Mouse (Mus musculus): ENCODE measurements at regions not wholly inside any gene's neighbourhood (a gene's known extent, or its start where the extent isn't known, plus 50 kb on each side); places are given as distances from the start of the nearest gene placed in this dataset.
A peak's percentile ranks its signal among the peaks of the same experiment; 100 is the strongest.
"Not testable (repeated sequence)": the region's sequence is repeated elsewhere in the genome, so short reads cannot be mapped to it uniquely, and the experiment has no call there.

DNA sequence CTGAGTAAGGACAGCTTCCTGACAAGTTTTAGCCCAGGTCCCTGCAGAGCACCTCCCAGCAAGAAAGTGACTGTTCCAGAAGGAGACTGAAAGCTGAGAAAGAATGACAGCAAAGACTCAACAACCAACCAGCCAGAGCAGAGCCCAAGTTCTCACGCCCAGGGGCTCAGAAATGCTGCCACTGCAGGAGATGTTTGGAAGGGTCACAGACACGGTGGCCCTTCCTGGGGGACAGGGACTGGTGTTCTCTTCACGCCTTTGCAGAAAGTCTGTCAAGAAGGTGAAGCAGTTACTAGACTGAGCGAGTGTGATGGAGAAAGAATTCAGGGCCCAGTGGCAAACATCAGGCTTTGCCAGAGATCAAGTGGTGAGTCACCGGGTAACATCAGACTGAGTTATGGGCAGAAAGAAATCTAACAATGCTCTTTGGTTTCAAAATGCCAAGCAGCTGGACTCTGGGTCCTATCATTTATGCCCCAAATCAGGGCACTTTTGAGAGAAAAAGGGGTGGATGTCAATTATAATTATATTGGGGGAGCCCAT, 154.2 kb upstream of the Hes1 start:
- no peak for DNase-seq (ENCODE audit: low spot score)

DNA sequence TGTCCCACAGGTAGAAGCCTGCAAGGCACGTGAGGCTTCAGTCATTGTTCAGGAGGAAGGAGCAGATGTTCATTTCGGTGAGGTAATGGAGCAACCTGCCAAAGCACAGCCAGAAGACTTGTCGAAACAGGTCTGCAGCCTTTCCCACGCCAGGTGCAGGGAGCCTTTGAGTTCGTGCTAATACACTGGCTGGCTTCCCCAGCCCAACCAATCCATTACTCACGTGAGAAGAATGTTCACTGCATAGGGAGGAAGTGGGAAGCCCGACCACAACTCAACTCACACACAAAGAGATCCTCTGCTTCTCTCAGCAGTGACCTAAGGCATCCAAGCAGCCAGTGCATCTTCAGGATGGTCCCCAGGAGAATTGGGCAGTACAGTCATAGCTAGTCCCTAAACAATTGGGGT, 153.0 kb upstream of the Hes1 start:
- no peak for DNase-seq (ENCODE audit: low spot score)

DNA sequence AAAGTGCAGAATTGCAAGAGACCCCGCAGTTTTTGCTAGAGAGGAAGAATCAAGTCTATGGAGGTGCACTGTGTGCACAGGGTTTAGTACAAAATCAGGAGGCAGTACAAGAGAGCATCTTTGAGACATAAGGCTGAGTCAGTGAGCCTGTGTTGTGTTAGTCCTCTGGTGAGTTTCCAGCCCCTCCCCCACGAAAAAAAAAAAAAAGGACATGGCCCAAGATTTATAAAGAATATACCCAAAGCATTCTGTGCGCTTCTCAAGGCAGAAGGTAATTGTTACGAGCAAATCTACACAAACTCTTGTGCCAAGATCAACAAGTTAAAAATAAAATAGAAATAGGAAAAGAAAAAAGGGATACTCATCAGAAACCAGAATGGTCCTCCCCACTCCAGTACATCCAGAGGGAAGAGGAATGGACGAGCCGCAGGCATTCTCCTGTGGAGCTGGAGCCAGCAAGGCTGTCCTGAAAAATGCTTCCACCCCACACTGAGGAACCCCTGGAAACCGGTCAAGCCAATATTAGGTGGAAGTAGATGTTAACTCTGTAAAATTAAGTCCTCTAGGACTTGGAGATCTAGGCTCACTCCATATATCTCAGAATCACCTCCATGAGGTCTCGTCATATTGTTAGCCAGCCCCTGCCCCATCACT, 150.7 kb upstream of the Hes1 start:
- no peak for DNase-seq (ENCODE audit: low spot score)

DNA sequence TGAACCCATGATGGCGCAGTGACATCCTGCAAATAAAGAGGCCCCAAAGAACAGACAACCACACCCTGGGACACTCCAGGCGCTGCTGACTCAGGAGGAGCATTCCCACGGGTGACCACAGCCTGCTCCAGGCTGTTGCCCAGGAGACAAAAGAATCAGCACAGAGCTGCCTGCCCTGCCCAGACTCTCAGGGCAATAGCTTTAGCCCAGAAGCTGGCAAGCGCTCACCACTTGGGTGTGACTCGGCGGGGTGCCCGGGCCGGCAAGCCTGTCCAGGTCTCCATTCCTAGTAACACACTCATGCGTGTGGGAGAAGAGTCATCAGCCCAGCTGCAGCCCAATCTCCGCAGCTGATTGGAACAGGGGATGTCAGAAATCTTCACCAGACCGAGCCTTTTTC, 148.8 kb upstream of the Hes1 start:
- DNase-seq (ENCODE audit: low spot score): peak; percentile 94

DNA sequence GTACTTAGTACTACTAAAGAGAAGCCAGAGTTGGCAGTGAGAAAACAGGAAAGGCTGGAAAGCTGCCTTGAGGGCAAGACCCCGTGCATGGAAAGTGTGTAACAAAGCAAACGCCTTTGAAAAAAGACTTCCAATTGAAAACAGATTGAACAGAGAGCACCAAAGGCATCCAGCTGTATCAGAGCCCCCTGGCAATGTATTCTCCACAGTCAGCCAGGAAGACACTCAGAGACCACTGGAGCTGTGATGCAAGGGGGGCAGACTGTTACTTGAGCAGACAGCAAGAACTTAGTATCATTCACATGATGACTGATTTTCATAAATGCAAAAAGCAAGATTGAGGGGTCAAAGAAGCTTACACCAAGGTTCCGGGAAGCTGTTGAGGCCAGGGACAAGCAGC, 146.2 kb upstream of the Hes1 start:
- DNase-seq (ENCODE audit: low spot score): no peak

DNA sequence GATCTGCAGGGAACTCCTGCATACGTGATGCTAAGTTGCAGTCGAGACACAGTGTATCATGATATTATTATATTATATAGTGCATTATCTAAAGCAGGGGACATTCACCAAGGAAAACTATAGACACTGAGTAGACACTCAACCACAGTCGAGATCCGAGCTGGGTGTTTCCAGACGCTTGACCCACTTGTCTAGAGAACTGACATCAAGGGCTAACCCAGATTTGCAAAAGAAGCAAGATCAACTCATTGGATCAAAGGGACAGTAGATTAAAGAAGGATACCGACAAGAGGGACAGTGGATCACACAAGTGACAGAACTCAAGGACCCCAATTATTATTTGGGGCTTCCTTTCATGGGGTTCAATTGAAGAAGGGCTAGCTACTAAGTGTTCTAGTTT, 145.8 kb upstream of the Hes1 start:
- no peak for DNase-seq (ENCODE audit: low spot score)

DNA sequence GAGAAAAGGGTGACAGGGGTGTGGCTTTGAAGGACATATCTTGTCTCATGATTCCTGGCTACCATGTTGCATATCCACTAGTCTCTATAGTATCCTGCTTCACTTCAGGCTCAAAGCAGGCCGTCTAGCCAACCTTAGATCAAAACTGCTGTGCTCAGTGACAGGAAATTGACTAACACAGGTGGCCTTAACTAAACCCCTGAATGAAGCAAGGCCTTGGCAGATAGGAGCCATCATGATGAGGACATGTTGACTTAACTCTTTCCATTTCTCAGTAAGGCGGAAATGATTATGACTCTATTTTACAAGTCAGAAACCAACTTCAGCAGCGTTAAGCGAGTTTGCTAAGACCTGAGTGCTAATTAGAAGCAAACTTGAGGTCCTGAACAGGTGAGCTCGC, 143.2 kb upstream of the Hes1 start:
- no peak for DNase-seq (ENCODE audit: low spot score)

DNA sequence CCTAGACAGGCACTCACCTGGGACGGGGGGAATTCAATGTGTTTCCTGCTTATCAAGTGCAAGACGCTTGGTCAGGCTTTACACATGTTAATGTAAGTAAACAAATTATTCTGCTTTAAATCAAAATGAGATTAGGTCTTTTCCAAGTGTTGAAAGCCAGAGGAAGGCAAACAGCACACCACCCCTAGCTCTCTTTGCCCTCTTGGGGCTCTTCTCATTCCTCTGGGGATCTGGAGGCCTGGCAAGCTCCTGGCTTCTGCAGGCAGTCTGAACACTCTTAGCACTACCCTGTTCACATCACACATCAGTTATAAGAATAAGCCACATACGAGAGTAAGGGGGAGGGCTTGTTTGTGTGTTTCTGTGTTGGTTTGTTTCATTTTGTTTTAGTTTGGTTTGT, 142.8 kb upstream of the Hes1 start:
- no peak for DNase-seq (ENCODE audit: low spot score)

DNA sequence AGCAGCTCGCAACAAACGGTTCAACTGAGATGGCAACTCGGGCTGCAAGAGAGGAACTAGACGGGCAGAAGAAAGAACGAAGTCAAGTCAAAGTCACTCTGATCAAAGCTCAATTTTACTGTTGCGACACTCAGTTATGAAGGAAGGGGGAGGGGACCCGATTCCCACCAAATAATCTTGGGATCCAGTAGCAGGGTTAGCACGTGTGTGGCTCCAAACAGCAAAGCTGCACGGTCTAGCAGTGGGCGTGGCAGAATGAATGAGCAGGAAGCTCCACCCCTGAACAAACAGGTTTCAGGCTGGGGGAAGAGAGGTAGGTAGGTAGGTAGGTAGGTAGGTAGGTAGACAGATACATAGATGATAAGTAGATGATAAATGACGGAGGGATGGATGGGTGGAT, 136.9 kb upstream of the Hes1 start:
- DNase-seq (ENCODE audit: low spot score): not testable (repeated sequence)

DNA sequence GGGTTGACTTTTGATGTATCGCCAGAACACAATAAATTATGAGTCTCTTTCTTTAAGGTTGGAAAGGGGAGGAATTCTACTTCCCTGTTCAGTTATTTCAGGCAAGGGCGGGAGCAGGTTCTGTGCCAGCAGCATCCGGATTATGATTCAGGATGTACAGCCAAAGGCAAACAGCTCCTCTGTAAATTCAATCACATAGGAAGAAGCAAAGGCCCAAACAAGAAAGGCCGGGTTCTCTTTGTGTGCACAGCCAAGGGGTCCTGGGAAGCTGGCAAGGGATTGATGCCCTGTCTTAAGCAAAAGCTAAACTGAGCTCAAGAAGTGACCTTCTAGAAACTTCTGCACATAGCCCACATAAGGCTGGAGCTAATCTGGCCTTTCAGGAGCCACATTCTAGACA, 135.9 kb upstream of the Hes1 start:
- no peak for DNase-seq (ENCODE audit: low spot score)

DNA sequence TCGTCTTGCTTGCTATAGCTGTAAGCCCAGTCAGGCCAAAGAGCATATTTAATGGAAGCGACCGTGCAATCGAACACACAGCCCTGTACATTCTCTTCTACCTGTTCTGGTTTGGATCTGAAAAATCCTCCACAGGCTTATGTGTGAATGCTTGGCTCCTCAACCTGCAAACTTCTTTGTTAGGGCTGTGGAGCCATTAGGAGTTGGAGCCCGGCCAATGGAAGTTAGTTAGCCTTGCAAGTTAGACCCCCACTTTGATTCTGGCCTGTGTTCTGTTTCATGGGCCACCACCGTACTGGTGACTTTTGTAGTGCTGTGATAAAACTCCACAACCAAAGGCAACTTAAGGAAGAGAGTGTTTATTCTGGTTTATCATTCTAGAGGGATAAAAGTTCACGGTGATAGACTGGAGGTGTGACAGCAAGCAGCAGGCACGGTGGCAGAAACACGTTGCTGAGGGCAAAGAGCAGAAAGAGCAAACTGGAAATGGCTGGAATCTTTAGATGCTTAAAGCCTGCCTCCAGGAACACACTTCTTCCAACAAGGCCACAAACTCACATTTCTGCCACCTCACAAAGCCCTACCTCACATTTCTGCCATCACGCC, 132.3 kb upstream of the Hes1 start:
- no peak for DNase-seq (ENCODE audit: low spot score)

DNA sequence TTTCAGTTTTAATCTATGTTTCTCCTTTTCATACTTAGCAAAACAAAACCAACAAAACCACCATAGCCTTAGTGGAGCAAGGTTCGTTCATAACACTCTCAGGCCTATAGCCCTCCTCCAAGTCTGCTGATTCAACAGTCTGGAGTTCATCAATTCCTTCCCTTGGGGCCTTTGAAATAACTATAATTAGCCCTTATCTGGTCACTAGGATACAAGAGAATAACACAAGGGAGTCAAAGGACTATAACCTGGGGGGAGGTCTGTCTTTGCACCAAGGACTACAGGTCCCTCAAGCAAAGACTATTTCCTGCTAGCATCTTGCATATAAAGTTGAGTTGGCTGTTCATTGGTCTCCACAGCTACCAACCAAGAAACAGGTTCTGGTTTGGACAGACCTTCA, 129.5 kb upstream of the Hes1 start:
- DNase-seq (ENCODE audit: low spot score): no peak

DNA sequence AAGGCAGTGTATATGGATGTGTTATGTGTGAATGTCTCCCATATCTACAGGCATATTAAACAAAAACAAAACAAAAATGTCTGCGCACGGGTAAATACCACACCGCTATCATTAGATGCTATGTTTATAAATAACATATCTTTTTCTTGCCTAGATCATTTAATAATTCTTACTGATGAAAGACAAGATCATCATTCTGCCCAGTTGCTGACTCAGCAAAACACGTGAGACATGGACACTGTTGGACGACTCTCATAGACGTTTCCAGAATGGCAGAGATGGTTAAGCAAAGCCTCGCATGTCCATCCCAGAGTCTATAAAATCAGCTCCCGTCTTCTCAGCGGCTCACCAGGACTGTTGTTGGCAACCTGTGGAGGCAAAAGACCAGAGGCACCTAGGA, 125.5 kb upstream of the Hes1 start:
- no peak for DNase-seq (ENCODE audit: low spot score)

DNA sequence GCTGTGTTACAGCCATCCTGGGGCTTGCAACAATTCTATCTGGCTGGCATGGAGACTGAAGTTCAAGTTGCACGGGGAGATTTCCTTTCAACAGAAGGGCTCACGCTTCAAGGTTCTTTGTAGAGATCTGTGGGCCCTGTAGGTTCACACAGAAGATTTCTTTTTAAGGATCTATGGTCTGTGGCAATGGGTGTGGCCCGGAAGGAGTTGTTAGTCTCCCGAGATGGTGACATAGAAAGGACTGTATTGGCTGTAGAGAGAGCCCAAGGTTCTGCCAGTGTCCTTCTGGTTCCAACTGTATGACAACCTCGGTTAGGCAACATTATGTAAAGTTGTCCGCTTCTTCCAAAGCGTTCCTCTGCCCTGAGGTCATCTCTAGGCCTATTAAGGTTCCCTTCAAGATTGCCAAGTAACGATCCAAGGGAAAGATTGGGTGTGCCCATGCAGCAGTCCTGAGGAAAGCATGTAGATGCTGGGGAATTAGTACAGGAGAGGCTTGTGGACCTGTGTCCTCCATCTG, 124.8 kb upstream of the Hes1 start:
- peak; percentile 61 for DNase-seq (ENCODE audit: low spot score)

DNA sequence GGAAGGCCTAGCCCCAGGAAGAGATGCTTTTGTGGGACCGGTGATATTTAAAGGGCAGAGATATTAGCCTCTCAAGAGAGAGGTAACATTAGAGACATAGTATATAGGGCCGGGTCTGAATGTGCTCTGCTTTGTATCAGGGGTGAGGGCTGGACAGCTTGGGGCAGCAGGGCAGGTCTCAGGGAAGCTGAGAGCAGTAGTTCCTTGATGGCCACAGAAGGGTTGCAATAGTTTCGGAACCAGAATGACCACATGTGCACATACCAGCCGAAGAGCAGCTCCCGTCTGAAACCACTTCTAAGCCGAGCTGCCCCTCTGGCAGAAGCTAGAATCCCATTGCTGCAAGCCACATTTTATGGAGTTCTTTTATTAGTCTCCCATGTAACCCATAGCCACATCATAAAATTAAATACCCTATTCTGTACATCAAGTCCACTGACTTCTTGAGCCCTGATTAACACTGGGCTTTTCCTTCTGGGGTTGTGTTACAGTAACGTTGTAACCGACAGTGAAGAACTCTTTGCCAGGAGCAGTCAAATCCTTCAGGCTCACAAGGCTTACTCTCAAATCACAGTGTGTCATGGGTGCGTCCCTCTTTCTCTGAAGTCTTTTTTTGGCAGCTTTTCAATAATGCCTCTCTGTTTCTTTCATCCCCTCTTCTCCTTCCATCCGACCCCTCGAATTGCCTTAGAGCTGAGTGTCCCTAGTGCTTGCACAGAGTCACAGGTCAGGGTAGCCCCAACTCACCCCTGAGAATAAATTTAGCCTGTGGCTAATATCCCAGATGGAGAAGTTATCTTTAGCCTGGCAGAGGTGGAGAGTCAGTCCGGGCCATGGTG, 124.1 kb upstream of the Hes1 start:
- peak; percentile 68 for DNase-seq (ENCODE audit: low spot score)

DNA sequence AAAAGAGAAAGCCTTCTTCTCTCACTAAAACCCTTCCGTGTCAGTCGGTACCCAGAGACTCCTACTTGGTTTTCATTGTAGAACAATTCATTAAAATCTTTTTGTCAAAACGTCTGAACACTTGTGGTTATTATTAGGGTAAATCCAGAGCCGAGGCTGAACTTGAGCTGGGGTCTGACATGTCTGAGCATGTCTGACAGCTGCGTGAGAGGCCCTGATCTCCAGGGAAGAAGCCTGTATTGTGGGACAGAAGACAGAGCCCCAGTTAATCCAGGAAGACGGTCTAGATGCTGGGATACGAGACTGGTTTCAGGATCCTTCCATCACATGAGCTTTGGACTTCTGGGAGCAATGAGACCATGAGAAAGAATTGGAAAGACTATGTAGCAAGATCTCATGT, 122.1 kb upstream of the Hes1 start:
- no peak for DNase-seq (ENCODE audit: low spot score)

DNA sequence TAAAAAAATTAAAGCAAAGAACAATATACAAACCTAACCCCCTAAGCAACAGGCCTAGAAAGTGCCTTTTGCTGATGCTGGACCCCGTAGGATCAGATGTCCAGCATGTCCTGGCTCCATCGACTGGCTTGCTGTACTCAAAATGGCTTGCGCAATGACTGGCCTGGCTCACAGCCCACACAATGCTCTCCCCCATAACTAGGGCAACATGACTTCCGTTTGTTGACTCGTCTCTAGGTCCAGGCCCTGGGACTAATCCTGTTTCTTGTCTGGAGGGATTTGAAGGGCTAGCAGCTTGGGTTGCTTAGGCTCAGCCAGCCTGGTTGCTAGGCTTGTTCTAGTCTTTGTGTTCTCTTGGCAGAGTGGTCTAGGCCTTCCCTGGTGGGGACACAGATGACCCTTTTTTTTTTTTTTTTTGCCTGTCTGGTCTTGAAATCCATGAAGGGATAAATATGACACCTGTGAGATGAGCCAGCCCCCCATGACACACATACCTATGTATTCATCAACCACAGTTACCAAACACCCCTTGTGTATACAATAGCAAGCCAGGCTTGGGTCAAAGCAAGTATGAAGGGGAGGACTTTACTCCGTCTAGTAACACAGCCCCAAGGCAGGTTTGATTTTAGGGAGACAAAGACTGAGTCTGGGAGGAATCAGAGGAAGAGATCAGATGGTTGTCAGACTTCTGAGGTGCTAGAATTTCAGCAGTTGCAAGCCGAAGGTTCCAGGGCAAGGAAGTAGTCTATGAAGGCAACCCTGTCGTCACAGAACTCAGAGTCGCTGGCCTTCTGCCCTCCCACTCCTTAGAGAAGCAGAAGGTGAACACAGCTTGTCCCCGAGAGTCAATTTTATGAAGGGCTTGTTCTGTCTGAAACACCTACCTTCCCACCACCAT, 120.0 kb upstream of the Hes1 start:
- DNase-seq (ENCODE audit: low spot score): peak; percentile 98

DNA sequence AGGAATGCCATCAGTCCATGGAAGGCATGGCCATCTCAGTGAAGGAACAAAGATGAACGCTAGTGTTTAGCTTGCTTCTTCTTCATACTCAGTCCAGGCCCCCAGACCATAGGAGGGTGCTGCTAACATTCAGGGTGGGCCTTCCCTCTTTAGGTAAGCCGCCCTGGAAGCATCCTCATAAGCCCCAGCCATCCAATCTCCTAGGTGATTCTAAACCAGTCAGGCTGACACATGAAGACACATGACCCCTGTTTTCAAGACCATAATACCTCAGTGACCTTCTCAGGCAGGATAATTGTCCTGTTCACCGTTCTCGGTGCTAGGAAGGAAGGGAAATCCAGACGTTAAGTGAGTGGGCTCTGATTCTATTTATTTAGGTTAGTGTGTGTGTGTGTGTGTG, 119.2 kb upstream of the Hes1 start:
- no peak for DNase-seq (ENCODE audit: low spot score)

DNA sequence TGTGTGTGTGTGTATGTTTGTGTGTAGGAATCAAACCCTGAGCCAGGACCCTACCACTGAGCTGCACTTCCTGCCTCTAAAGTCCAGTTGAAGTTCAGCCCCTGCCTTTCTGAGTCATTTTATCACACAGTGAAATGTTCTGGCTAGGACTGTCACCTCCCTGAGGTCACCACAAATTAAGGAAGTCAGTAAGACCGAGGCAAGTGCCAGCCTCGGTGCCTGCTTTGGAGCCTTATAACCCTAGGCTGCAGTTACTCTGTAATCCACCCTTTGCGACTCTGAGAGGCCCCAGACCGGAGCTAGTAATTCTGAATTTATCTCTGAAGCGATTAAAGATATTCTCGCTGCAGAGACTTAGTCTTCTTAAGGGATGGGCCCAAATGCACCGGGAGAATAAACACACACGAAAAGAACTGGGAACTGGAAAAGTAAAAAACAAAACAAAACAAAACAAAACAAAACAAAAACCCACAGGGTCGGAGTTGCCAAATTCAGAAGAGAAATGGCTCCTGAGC, 118.8 kb upstream of the Hes1 start:
- peak; percentile 32 for DNase-seq (ENCODE audit: low spot score)

DNA sequence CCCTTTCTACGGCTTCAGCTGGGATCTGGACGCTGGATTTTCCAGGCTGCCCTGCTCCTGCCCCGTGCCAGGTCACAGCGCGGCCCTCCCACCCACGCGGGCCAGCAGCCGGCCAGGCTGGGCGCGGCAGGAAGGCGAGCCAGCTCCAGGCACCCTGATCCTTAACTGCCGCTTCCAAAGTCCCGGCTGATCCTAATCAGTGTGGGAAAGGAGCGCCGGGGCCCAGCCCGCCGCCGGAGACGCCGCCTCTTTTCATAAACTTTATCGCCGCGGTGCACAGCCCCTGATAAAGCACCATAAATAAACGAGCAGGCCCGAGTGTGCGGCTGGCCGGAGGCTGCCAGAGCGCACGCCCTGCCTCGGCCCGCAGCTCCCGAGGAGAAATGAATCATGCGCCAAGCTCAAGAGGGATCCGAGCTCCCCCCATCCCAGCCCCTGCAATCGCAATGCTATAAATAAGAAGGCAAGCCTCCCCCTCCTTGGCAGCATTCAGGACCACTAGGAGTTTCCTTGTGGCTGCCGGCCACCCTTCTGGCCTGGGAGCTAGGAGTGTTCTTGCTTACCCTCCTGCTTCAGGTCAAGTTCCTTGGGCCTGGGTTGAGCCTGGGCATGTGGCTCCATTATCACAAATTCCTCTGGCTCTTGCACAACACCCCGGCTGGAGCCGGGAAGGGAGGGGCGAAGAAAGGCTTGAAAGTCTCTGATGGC, 118.1 kb upstream of the Hes1 start:
- peak; percentile 89 for DNase-seq (ENCODE audit: low spot score)

Data from gastrocnemius, adult 18-20 months (tissue).